Mouse (Mus musculus): ENCODE results near the gene Hfe2. TPM values are rescaled to one million over a fixed set of nuclear protein-coding genes. Genes with fewer than 3 reads are reported as not detected.
A peak's percentile ranks its signal among the peaks of the same experiment; 100 is the strongest.
"Not testable (repeated sequence)": the region's sequence is repeated elsewhere in the genome, so short reads cannot be mapped to it uniquely, and the experiment has no call there.

The Hfe2 gene
- polyA plus RNA-seq (2012; rRNA removed): 0.60 and 1.1 TPM in 2 replicates

DNA sequence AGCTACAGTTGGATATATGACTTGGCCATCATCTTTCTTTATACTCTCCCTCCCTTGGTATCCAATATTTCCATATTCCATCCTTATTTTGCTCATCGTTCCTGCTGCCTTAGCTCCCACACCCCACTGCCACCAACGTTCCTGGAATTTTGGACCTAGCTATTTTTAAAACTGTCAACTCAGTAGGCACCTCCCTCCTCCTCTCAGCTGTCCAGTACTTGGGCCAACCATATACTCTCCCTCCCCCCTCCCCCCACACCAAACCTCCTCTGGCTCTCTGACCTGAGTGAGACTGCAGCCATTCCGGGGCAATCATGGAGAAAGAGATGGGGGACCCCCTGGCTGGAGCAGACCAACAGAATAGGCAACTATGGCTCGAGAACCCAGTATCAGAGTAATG, at the start of gene Hfe2:
Gene Hfe2 (plus strand): TSS at position 259 of the 400 bp plus-strand sequence.
- DNase-seq (ENCODE audit: extremely low spot score in 1 of 2, low spot score in 1 of 2): no peak

DNA sequence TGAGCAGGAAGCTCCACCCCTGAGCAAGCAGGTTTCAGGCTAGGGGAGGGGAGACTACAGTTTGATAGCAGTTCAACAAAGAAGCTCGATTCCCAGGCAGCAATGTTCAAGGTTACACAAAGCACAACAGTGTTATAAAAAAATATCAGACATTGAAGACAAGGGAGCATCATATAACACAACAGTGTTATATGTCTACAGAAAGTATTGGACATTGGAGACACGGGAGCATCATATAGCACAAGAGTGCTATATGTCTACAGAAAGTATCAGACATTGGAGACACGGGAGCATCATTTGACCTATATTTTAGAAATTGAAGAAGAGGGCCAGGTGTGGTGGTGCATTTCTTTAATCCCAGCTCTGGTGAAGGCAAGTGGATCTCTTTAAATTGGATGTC, 47.9 kb upstream of the Hfe2 start:
- DNase-seq (ENCODE audit: extremely low spot score in 1 of 2, low spot score in 1 of 2): no peak

DNA sequence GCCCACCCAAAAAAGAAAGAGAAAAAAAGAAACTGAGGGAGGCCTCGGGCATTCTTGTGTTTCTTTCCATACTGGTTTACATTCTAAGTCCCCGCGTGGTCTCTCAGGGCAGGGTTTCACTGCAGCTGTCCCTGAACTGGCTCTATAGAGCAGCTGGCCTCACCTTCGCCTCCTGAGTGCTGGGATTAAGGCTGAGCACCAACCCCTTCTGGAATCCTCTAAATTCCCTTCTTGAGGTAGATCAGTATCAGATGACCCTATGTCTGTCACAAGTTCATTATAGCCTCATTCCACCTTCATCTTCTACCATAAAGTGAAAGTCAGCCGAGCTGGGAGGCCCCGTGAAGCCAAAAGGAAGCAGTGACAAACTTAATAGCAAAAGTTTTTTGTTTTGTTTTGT, 47.4 kb upstream of the Hfe2 start:
- no peak for DNase-seq (ENCODE audit: extremely low spot score in 1 of 2, low spot score in 1 of 2)

GRCm38 (mm10) chr3:96479249-96479648, 45.7 kb upstream of the Hfe2 start:
- DNase-seq (ENCODE audit: extremely low spot score in 1 of 2, low spot score in 1 of 2): peak in 1 of 2 experiments; percentile 23

GRCm38 (mm10) chr3:96480684-96481270, 44.2 kb upstream of the Hfe2 start:
- DNase-seq (ENCODE audit: extremely low spot score in 1 of 2, low spot score in 1 of 2): no peak

DNA sequence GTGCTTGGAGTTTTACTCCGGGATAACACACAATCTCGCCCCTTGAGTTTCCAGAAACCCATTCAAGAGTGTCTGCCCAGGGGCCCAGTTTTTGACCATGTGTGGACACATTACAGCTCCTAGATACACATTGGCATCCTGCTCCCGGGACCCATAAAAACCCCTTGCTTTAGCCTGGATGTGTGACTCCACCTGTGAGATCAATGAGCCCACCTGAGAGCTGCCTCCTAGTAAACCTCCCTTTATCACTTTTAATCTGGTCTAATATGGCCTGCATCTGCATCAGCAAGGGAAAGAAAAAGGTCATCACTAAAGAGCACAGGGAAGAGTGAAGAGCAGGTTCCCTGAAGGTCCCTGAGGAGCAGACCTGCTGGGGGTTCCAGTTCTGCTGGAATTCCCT, 43.1 kb upstream of the Hfe2 start:
- no peak for DNase-seq (ENCODE audit: extremely low spot score in 1 of 2, low spot score in 1 of 2)

GRCm38 (mm10) chr3:96482451-96482850, 42.5 kb upstream of the Hfe2 start:
- DNase-seq (ENCODE audit: extremely low spot score in 1 of 2, low spot score in 1 of 2): no peak

DNA sequence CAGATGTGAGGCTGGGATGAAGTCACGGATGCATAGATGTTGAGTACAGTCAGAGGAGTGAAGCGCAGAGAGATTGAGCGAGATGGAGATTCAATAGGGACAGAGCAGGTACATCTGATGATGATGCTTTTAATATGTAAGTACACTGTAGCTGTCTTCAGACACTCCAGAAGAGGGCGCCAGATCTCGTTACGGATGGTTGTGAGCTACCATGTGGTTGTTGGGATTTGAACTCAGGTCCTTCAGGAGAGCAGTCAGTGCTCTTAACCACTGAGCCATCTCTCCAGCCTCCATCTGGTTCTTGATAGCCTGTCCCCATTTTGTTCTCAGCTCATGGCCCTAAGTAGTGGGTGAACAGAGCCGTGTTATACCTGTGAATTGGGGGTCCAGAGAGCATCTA, 41.9 kb upstream of the Hfe2 start:
- DNase-seq (ENCODE audit: extremely low spot score in 1 of 2, low spot score in 1 of 2): not testable (repeated sequence)

DNA sequence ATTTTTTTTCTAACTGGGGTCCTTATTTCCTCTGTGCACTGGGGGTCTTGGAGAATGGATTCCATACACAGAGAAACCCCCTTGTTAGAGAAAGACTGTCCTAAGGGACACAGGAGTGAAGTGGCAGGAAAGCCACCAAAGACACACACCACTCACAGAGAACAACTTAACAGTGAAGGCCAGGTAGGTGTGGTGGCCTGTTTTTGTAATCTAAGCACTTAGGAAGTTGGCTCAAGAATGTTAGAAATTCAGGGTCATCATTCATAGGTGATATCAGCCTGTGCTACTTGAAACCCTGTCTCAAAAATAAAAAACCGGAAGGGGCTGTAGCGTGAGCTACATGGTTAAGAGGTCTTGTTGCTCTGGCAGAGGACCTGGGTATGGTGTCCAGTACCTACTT, 41.0 kb upstream of the Hfe2 start:
- no peak for DNase-seq (ENCODE audit: extremely low spot score in 1 of 2, low spot score in 1 of 2)

DNA sequence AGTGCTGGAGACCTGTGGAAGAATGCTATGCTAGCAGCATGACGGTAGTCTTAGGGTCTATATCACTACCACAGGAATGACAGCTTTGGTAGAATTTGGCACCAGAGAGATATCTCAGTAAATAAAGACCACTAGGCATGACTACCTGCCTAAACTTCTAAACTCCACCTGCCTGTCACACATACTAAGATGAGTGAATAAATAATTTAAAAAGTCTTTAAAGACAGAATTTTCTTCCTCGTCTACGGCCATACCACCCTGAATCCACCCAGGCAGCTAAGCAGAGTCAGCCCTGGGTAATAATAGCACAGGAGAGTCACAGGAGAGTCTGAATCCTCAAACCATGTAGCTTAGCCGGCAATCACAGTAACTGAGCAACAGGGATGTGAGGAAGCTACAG, 40.1 kb upstream of the Hfe2 start:
- no peak for DNase-seq (ENCODE audit: extremely low spot score in 1 of 2, low spot score in 1 of 2)

GRCm38 (mm10) chr3:96485361-96485760, 39.6 kb upstream of the Hfe2 start:
- DNase-seq (ENCODE audit: extremely low spot score in 1 of 2, low spot score in 1 of 2): no peak

- DNase-seq (ENCODE audit: extremely low spot score in 1 of 2, low spot score in 1 of 2): not testable (repeated sequence)
Measured at GRCm38 (mm10) chr3:96486064-96486827, 38.7 kb upstream of the Hfe2 start.

DNA sequence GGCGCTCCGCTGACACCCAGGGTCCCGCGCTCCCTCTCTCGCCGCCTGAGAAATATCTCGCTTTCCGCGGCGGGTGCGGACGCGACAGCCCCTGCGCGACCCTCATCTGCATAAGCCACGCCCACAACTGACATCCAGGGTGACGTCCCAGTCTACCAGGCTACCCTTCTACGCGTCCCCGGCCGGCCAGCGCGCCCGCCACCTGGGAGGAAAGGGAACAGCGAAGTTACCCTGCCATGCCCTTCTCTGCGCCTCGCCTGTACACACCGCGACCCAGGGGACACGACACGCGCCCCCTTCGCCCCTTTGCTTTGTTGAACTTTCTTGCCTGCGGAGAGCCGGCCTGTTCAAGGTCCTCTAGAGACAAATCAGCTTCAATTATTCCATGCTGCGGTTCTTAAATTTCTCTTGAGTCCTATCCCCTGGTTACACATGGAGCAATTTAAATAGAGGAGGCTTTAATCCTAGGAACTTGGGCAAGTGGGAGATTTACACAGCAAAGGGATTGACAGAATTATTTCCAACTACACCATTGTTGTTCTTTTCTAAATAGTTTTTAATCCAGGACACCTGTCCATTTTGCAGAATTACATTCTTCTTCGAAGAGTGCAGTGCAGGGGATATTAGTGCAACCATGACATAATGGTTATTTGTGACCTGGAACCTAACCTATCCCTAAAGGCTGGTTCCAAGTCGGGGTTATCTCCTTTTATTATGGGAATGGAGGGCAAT, 38.0 kb upstream of the Hfe2 start:
- not testable (repeated sequence) for DNase-seq (ENCODE audit: extremely low spot score in 1 of 2, low spot score in 1 of 2)

DNA sequence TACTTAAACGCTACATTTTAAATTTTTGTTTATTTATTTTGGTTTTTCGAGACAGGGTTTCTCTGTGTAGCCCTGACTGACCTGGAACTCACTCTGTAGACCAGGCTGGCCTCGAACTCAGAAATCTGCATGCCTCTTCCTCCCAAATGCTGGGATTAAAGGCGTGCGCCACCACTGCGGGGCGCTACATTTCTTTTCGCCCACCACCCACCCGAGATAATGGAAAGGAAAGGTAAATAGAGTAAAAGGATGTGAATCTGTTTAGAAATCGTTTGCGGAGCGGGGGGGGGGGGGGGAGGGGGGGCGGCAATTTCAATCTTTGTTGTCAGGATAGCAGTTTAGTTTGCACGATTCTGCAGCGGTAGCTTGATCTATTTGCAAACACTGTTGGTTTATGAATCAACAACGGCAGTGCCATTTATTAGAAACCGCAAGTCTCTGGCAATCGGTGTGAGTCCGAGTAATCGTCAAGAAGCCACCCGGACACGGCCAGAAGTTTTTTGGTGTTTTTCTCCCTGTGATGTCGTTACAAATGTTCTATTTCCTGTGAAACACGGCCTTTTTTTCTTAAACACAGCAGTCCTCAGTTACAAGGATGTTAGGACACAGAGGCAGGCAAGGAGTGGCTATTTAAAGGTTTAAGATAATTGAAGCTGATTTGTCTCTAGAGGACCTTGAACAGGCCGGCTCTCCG, 37.2 kb upstream of the Hfe2 start:
- peak in 1 of 2 experiments; percentile 34 for DNase-seq (ENCODE audit: extremely low spot score in 1 of 2, low spot score in 1 of 2)

- DNase-seq (ENCODE audit: extremely low spot score in 1 of 2, low spot score in 1 of 2): not testable (repeated sequence)
Measured at GRCm38 (mm10) chr3:96488290-96488906, 36.6 kb upstream of the Hfe2 start.

DNA sequence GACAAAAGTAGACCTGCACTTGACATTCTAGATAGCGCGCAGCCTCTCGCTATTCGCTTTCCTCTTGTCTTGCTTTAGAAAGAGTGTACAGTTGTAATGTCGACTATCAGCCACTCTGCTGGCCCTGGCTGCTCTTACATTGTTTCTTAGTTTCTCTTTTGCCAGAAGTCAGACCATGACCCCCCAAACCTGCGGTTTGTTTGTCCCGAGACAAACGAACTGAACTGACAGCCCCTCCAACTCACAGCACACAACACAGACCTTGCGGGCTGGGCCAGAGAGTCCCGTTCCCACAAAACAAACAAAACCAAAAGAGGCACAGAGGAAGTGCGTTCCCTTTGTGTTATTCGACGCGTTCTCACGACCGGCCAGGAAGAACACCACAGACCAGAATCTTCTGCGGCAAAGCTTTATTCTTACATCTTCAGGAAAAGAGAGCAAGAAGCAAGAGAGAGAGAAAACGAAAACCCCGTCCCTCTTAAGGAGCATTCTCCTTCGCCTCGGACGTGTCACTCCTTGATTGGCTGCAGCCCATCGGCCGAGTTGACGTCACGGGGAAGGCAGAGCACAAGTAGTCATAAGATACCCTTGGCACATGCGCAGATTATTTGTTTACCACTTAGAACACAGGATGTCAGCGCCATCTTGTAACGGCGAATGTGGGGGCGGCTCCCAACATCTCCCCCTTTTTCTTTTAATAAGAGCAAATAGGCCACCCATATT, 35.9 kb upstream of the Hfe2 start:
- not testable (repeated sequence) for DNase-seq (ENCODE audit: extremely low spot score in 1 of 2, low spot score in 1 of 2)

GRCm38 (mm10) chr3:96489636-96490035, 35.3 kb upstream of the Hfe2 start:
- not testable (repeated sequence) for DNase-seq (ENCODE audit: extremely low spot score in 1 of 2, low spot score in 1 of 2)

DNA sequence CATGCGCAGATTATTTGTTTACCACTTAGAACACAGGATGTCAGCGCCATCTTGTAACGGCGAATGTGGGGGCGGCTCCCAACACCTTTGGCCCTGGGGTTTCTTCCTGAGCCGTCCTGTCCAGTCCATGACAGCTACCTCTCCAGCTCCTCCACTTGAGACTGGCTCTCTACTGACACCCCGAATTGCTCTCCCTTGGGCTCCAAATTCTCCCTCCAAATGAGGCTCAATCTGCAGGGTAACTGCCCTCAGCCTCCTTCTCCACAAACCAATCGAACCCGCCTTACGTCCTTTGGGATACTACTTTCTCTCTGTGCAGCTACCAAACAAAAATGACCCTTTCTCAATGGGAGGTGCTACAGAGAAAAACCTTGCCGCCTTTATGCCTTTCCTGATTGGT, 30.5 kb upstream of the Hfe2 start:
- not testable (repeated sequence) for DNase-seq (ENCODE audit: extremely low spot score in 1 of 2, low spot score in 1 of 2)

- no peak for DNase-seq (ENCODE audit: extremely low spot score in 1 of 2, low spot score in 1 of 2)
Measured at GRCm38 (mm10) chr3:96494912-96495311, 30.1 kb upstream of the Hfe2 start.

All from frontal cortex, adult 2 months (tissue).